Mouse (Mus musculus) heart, embryonic 15.5 days (tissue): ENCODE results near the gene Isx. TPM values are rescaled to one million over a fixed set of nuclear protein-coding genes. Genes with fewer than 3 reads are reported as not detected.

Source experiments
- ATAC-seq: fragments of 200-750 bp; cut with Nextera tagmentation; replicated peaks from 2 replicates; pipeline ENCODE4 v1.8.0; 2017; ENCODE audit warnings: low read depth, moderate TSS enrichment; ENCODE audit not compliant: insufficient number of reproducible peaks, insufficient read depth, low FRiP score
- H3K27ac ChIP-seq: fragments of 300-500 bp; sonication (generic); 2 replicates; pipeline ENCODE4 v1.5.1; 2015; ENCODE audit warnings: mild to moderate bottlenecking, inconsistent platforms
- H3K27me3 ChIP-seq: fragments of 300-500 bp; sonication (generic); 2 replicates; pipeline ENCODE4 v1.6.1; 2015; ENCODE audit warnings: inconsistent platforms
- H3K36me3 ChIP-seq: fragments of 300-500 bp; sonication (generic); 2 replicates; pipeline ENCODE4 v1.6.1; 2015; ENCODE audit warnings: mild to moderate bottlenecking, inconsistent platforms
- H3K4me1 ChIP-seq: fragments of 300-500 bp; sonication (generic); replicated peaks from 2 replicates; pipeline ENCODE4 v1.6.1; 2015; ENCODE audit warnings: inconsistent platforms
- H3K4me2 ChIP-seq: fragments of 300-500 bp; sonication (generic); 2 replicates; pipeline ENCODE4 v1.6.1; 2015; ENCODE audit warnings: inconsistent platforms, mild to moderate bottlenecking, moderate library complexity
- H3K4me3 ChIP-seq: fragments of 300-500 bp; sonication (generic); 2 replicates; pipeline ENCODE4 v1.5.1; 2015; ENCODE audit warnings: mild to moderate bottlenecking, inconsistent platforms
- H3K9ac ChIP-seq: fragments of 300-500 bp; sonication (generic); 2 replicates; pipeline ENCODE4 v1.6.1; 2015; ENCODE audit warnings: mild to moderate bottlenecking, inconsistent platforms
- H3K9me3 ChIP-seq: fragments of 300-500 bp; sonication (generic); replicated peaks from 2 replicates; pipeline ENCODE4 v1.6.1; 2016; ENCODE audit warnings: inconsistent platforms
- WGBS: fragments of 180-500 bp; shearing (Covaris S2); methylation state at CpG from one replicate; pipeline ENCODE4 v1.1.7; 2015; ENCODE audit warnings: mixed read lengths; 5-methylcytosine and 5-hydroxymethylcytosine counted together
- polyA plus RNA-seq: library from polyadenylated mRNA; unstranded; fragments of >200 nt; fragmentation: Nextera tagmentation; extraction: Ambion mirVana; gene quantifications from 2 replicates; pipeline ENCODE4 v1.2.1, GENCODE M21; 2015

The Isx gene
- polyA plus RNA-seq, 1 experiment from 2014 or later, result 0.13 TPM

DNA sequence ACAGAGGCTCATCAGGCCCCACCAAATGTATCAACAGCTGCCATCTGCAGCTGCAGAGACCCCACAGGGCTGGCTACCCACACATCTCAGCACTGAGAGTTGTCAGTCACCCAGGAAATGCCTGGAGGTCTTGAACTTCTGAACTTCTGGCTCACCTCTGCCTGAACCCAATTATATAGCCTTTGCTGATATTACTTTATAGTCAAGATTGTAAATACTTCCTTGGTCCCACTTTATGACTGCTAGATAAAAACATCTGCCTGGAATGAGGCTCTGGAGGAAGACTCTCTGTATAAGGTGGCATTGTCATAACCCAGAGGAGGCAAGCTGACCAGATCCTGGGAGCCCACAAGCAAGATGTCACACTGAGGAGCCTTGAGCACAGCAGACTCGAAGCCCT, 28.8 kb downstream of the Isx start:
- no peak overlapping the region for H3K27ac ChIP-seq
- no peaks in the 10 kb centered on the region for H3K9me3 ChIP-seq
- no peak for ATAC-seq
- H3K9ac ChIP-seq, result no peak overlapping the region
- no peak overlapping the region for H3K4me2 ChIP-seq
- H3K4me1 ChIP-seq, result no peaks in the 10 kb centered on the region
- WGBS, result 77% methylated on average over 1 of the region's 1 CpGs
- H3K27me3 ChIP-seq, result no peaks in the 10 kb centered on the region
- no peaks in the 10 kb centered on the region for H3K36me3 ChIP-seq
- H3K4me3 ChIP-seq, result no peak overlapping the region

GRCm38 (mm10) chr8:74903054-74903842, 30.3 kb downstream of the Isx start:
- no peak for ATAC-seq
- 36% methylated on average over 6 of the region's 6 CpGs for WGBS

GRCm38 (mm10) chr8:74906333-74906732, 33.4 kb downstream of the Isx start:
- Histone ChIP-seq H3K27me3 (no peaks in the 10 kb centered on the region), H3K36me3 (no peaks in the 10 kb centered on the region), H3K9me3 (no peaks in the 10 kb centered on the region), H3K4me2 (no peak overlapping the region), H3K4me3 (no peak overlapping the region), H3K9ac (no peak overlapping the region), H3K4me1 (no peaks in the 10 kb centered on the region), H3K27ac (no peak overlapping the region)
- ATAC-seq, result no peak
- WGBS, result 60% methylated on average over 1 of the region's 1 CpGs

More at GRCm38 (mm10) chr8:74903054-74903842, 30.3 kb downstream of the Isx start:
- H3K4me2 ChIP-seq, result no peak overlapping the region
- no peak overlapping the region for H3K4me3 ChIP-seq
- H3K36me3 ChIP-seq, result no peaks in the 10 kb centered on the region
- no peak overlapping the region for H3K27ac ChIP-seq
- H3K9ac ChIP-seq, result no peak overlapping the region
- no peaks in the 10 kb centered on the region for H3K4me1 ChIP-seq
- no peaks in the 10 kb centered on the region for H3K27me3 ChIP-seq
- H3K9me3 ChIP-seq, result no peaks in the 10 kb centered on the region

DNA sequence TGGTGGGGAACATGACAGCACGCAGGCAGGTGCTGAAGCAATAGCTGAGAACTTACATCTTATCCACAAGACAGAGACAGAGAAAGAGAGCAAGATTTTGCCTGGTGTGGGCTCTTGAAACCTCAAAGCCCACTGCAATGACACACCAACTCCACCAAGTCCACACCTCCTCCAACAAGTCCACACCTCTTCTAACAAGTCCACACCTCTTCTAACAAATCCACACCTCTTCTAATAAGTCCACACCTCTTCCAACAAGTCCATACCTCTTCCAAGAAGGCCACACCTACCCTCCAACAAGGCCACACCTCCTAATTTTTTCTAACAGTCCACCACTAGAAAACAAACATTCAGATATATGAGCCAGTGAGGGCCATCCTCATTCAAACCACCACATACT, 37.7 kb downstream of the Isx start:
- no peaks in the 10 kb centered on the region for H3K27me3 ChIP-seq
- no peaks in the 10 kb centered on the region for H3K4me1 ChIP-seq
- WGBS, result 75% methylated on average over 1 of the region's 1 CpGs
- no peak for ATAC-seq
- no peak overlapping the region for H3K4me2 ChIP-seq
- H3K9me3 ChIP-seq, result no peaks in the 10 kb centered on the region
- H3K9ac ChIP-seq, result no peak overlapping the region
- H3K4me3 ChIP-seq, result no peak overlapping the region
- no peaks in the 10 kb centered on the region for H3K36me3 ChIP-seq
- no peak overlapping the region for H3K27ac ChIP-seq

GRCm38 (mm10) chr8:74920691-74921421, 47.9 kb downstream of the Isx start:
- Histone ChIP-seq H3K4me1 (no peaks in the 10 kb centered on the region), H3K27ac (no peak overlapping the region), H3K27me3 (no peaks in the 10 kb centered on the region), H3K9ac (no peak overlapping the region), H3K9me3 (no peaks in the 10 kb centered on the region), H3K36me3 (no peaks in the 10 kb centered on the region), H3K4me2 (no peak overlapping the region), H3K4me3 (no peak overlapping the region)
- no peak for ATAC-seq
- 59% methylated on average over 8 of the region's 8 CpGs for WGBS

GRCm38 (mm10) chr8:74921882-74922518, 49.0 kb downstream of the Isx start:
- Histone ChIP-seq H3K4me3 (no peak overlapping the region), H3K9me3 (no peaks in the 10 kb centered on the region), H3K27ac (no peak overlapping the region), H3K4me1 (no peaks in the 10 kb centered on the region), H3K36me3 (no peaks in the 10 kb centered on the region), H3K4me2 (no peak overlapping the region), H3K9ac (no peak overlapping the region), H3K27me3 (no peaks in the 10 kb centered on the region)
- 82% methylated on average over 4 of the region's 4 CpGs for WGBS
- ATAC-seq, result no peak

DNA sequence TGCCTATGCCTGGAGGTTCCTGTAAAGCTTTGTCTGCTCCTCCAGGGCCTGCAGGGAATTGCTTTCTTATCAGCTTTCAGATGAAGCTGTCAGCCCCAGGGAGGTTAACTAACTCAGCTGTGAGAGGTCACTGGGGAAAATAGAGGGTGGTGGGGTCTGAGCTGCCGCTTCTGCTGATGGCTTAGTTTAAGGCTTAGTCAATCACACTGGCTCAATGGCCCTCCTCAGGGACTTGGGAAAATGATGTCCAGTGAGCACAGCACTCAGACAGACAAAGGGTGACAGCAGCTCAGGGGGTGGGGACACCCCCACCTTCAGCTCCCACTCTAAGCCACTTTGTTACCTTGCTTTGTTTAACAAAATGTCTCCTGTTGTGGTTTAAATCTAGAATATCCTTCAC, 55.0 kb downstream of the Isx start:
- ATAC-seq, result no peak
- H3K4me3 ChIP-seq, result no peak overlapping the region
- no peak overlapping the region for H3K4me2 ChIP-seq
- WGBS, result 26% methylated on average over 1 of the region's 1 CpGs
- H3K27ac ChIP-seq, result no peak overlapping the region
- no peaks in the 10 kb centered on the region for H3K4me1 ChIP-seq
- H3K36me3 ChIP-seq, result no peaks in the 10 kb centered on the region
- H3K9me3 ChIP-seq, result no peaks in the 10 kb centered on the region
- no peaks in the 10 kb centered on the region for H3K27me3 ChIP-seq
- no peak overlapping the region for H3K9ac ChIP-seq

DNA sequence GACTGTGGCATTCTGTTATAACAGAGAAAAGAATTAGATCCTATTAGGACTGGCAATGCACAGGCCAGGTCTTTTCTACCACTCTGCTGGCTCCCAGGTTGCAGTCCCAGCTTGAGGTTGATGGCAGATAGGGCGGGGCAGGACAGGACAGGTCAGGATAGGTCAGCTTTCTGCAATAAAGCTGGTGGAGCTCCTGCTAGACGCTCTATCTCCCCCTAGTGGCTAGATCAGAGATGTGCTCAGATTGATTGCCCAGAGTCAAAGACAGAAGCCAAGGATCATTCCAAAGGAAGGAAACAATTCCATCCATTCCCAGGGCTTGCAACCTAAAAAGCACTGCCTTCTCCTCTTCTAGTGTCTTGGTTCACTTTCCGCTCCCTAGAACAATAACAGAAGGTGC, 57.8 kb downstream of the Isx start:
- Histone ChIP-seq H3K9ac (no peak overlapping the region), H3K4me2 (no peak overlapping the region), H3K36me3 (no peaks in the 10 kb centered on the region), H3K27me3 (no peaks in the 10 kb centered on the region), H3K4me1 (no peaks in the 10 kb centered on the region), H3K27ac (no peak overlapping the region), H3K9me3 (no peaks in the 10 kb centered on the region), H3K4me3 (no peak overlapping the region)
- WGBS, result 21% methylated on average over 3 of the region's 3 CpGs
- no peak for ATAC-seq

- no peak; the same call in 1 of the 2 replicates for ATAC-seq
- no peak overlapping the region for H3K4me3 ChIP-seq
- H3K36me3 ChIP-seq, result no peaks in the 10 kb centered on the region
- no peak overlapping the region for H3K4me2 ChIP-seq
- no peaks in the 10 kb centered on the region for H3K9me3 ChIP-seq
- H3K27me3 ChIP-seq, result no peaks in the 10 kb centered on the region
- WGBS, result 19% methylated on average over 6 of the region's 6 CpGs
- H3K27ac ChIP-seq, result no peak overlapping the region
- H3K9ac ChIP-seq, result no peak overlapping the region
- H3K4me1 ChIP-seq, result no peaks in the 10 kb centered on the region
Observed at GRCm38 (mm10) chr8:74935308-74935707, 62.3 kb downstream of the Isx start.

DNA sequence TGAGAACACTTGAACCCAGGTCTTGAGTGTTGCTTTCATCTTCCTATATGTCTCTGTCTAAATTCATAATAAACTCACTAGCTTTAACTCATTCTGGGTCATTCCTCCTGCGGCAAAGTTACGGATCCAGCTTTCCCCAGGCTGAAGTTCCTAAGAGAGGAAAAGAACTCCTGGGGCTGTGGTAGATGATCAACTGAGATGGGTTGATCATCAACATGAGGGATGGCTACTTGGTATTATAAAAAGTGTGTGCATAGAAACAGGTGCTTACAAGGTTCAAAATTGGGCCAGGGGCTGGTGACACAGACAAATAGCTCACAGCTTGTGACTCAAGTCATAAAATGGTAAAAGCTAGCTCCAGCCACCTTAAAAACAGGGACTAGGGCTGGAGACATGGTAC, 63.7 kb downstream of the Isx start:
- WGBS, result 92% methylated on average over 2 of the region's 2 CpGs
- ATAC-seq, result no peak
- Histone ChIP-seq H3K4me2 (no peak overlapping the region), H3K36me3 (no peaks in the 10 kb centered on the region), H3K9ac (no peak overlapping the region), H3K4me1 (no peaks in the 10 kb centered on the region), H3K27ac (no peak overlapping the region), H3K27me3 (no peaks in the 10 kb centered on the region), H3K4me3 (no peak overlapping the region), H3K9me3 (no peaks in the 10 kb centered on the region)

DNA sequence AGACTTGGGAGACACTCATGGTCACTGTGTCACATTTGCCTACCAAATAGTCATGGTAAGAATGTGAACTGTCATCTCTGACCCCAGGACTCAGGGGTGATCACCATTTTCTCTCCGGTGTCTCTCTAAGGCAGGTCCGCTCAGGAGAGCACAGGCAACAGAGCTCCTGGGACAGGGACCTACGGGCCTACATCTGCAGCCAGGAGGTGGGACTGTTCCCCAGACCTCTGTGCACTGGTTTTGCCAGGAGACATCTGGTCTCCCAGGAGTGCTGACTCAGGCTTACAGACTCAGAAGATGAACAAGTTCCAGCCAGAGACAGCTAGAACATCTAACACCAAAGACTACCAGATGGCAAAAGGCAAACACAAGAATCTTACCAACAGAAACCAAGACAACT, 69.1 kb downstream of the Isx start:
- WGBS, result 84% methylated on average over 3 of the region's 3 CpGs
- no peak overlapping the region for H3K4me2 ChIP-seq
- no peaks in the 10 kb centered on the region for H3K9me3 ChIP-seq
- H3K4me3 ChIP-seq, result no peak overlapping the region
- H3K27me3 ChIP-seq, result no peaks in the 10 kb centered on the region
- no peak for ATAC-seq
- no peak overlapping the region for H3K9ac ChIP-seq
- H3K4me1 ChIP-seq, result no peaks in the 10 kb centered on the region
- H3K27ac ChIP-seq, result no peak overlapping the region
- H3K36me3 ChIP-seq, result no peaks in the 10 kb centered on the region
